Mouse (Mus musculus): ENCODE measurements around the gene Pitpnc1. TPM values are rescaled to one million over a fixed set of nuclear protein-coding genes. Genes with fewer than 3 reads are reported as not detected.

Gene Pitpnc1
- total RNA-seq, 2 experiments from 2014 or later = 51.2 to 54.5 TPM

- no peak for DNase-seq (ENCODE audit: low spot score in 2 of 2)
- intact Hi-C loops (cut with DNase I) = no loop called here
These were observed 198.0 kb downstream of the Pitpnc1 start for GRCm38 (mm10) chr11:107272351-107272975.

GRCm38 (mm10) chr11:107270564-107270963 is 199.9 kb downstream of the Pitpnc1 start:
- DNase-seq (ENCODE audit: low spot score in 2 of 2) = no peak
- intact Hi-C loops (cut with DNase I) = no loop called here

GRCm38 (mm10) chr11:107267522-107267921 is 203.0 kb downstream of the Pitpnc1 start:
- intact Hi-C loops (cut with DNase I) = no loop called here

GRCm38 (mm10) chr11:107265861-107266260 is 204.6 kb downstream of the Pitpnc1 start:
- intact Hi-C loops (cut with DNase I) = no loop called here
- DNase-seq (ENCODE audit: low spot score in 2 of 2) = no peak

More at GRCm38 (mm10) chr11:107267522-107267921, 203.0 kb downstream of the Pitpnc1 start:
- DNase-seq (ENCODE audit: low spot score in 2 of 2) = no peak

GRCm38 (mm10) chr11:107264889-107265615 is 205.4 kb downstream of the Pitpnc1 start:
- intact Hi-C loops (cut with DNase I) = no loop called here
- DNase-seq (ENCODE audit: low spot score in 2 of 2) = no peak

- no peak for DNase-seq (ENCODE audit: low spot score in 2 of 2)
- intact Hi-C loops (cut with DNase I) = no loop called here
These were observed 206.7 kb downstream of the Pitpnc1 start for GRCm38 (mm10) chr11:107263838-107264237.

- intact Hi-C loops (cut with DNase I) = no loop called here
- DNase-seq (ENCODE audit: low spot score in 2 of 2) = no peak
These were observed 211.1 kb downstream of the Pitpnc1 start for GRCm38 (mm10) chr11:107259428-107259827.

- DNase-seq (ENCODE audit: low spot score in 2 of 2) = no peak
- intact Hi-C loops (cut with DNase I) = no loop called here
These were observed 215.3 kb downstream of the Pitpnc1 start for GRCm38 (mm10) chr11:107255185-107255584.

- intact Hi-C loops (cut with DNase I) = no loop called here
- no peak for DNase-seq (ENCODE audit: low spot score in 2 of 2)
These were observed 216.3 kb downstream of the Pitpnc1 start for GRCm38 (mm10) chr11:107254181-107254580.

- DNase-seq (ENCODE audit: low spot score in 2 of 2) = no peak
- intact Hi-C loops (cut with DNase I) = no loop called here
These were observed 218.5 kb downstream of the Pitpnc1 start for GRCm38 (mm10) chr11:107252026-107252425.

- no peak for DNase-seq (ENCODE audit: low spot score in 2 of 2)
- intact Hi-C loops (cut with DNase I) = no loop called here
These were observed 219.0 kb downstream of the Pitpnc1 start for GRCm38 (mm10) chr11:107251460-107251859.

GRCm38 (mm10) chr11:107250882-107251281 is 219.6 kb downstream of the Pitpnc1 start:
- DNase-seq (ENCODE audit: low spot score in 2 of 2) = no peak
- intact Hi-C loops (cut with DNase I) = no loop called here

GRCm38 (mm10) chr11:107248753-107249152 is 221.7 kb downstream of the Pitpnc1 start:
- DNase-seq (ENCODE audit: low spot score in 2 of 2) = no peak
- intact Hi-C loops (cut with DNase I) = no loop called here

GRCm38 (mm10) chr11:107245657-107246056 is 224.8 kb downstream of the Pitpnc1 start:
- intact Hi-C loops (cut with DNase I) = no loop called here
- no peak for DNase-seq (ENCODE audit: low spot score in 2 of 2)

- intact Hi-C loops (cut with DNase I) = no loop called here
- DNase-seq (ENCODE audit: low spot score in 2 of 2) = no peak
These were observed 227.4 kb downstream of the Pitpnc1 start for GRCm38 (mm10) chr11:107243126-107243525.

- no peak for DNase-seq (ENCODE audit: low spot score in 2 of 2)
- intact Hi-C loops (cut with DNase I) = no loop called here
These were observed 228.8 kb downstream of the Pitpnc1 start for GRCm38 (mm10) chr11:107241678-107242077.

- DNase-seq (ENCODE audit: low spot score in 2 of 2) = no peak
- intact Hi-C loops (cut with DNase I) = no loop called here
These were observed 232.0 kb downstream of the Pitpnc1 start for GRCm38 (mm10) chr11:107238506-107238905.

- intact Hi-C loops (cut with DNase I) = no loop called here
- no peak for DNase-seq (ENCODE audit: low spot score in 2 of 2)
These were observed 233.0 kb downstream of the Pitpnc1 start for GRCm38 (mm10) chr11:107237532-107237931.

GRCm38 (mm10) chr11:107233252-107233890 is 237.1 kb downstream of the Pitpnc1 start:
- intact Hi-C loops (cut with DNase I) = no loop called here
- DNase-seq (ENCODE audit: low spot score in 2 of 2) = no peak

GRCm38 (mm10) chr11:107230128-107230527 is 240.4 kb downstream of the Pitpnc1 start:
- intact Hi-C loops (cut with DNase I) = no loop called here
- DNase-seq (ENCODE audit: low spot score in 2 of 2) = no peak

- intact Hi-C loops (cut with DNase I) = no loop called here
- no peak for DNase-seq (ENCODE audit: low spot score in 2 of 2)
These were observed 244.1 kb downstream of the Pitpnc1 start for GRCm38 (mm10) chr11:107226431-107226830.

Data from left cerebral cortex, postnatal 36 days (tissue).